Mouse (Mus musculus) frontal cortex, postnatal 25 days (tissue): ENCODE data around the gene Ccdc115.

Experiments used
- DNase-seq, 2 experiments: peaks; one replicate each; pipeline ENCODE4 v3.0.0; 2022; ENCODE audit warnings: low spot score in 2 of 2

The Ccdc115 gene

DNA sequence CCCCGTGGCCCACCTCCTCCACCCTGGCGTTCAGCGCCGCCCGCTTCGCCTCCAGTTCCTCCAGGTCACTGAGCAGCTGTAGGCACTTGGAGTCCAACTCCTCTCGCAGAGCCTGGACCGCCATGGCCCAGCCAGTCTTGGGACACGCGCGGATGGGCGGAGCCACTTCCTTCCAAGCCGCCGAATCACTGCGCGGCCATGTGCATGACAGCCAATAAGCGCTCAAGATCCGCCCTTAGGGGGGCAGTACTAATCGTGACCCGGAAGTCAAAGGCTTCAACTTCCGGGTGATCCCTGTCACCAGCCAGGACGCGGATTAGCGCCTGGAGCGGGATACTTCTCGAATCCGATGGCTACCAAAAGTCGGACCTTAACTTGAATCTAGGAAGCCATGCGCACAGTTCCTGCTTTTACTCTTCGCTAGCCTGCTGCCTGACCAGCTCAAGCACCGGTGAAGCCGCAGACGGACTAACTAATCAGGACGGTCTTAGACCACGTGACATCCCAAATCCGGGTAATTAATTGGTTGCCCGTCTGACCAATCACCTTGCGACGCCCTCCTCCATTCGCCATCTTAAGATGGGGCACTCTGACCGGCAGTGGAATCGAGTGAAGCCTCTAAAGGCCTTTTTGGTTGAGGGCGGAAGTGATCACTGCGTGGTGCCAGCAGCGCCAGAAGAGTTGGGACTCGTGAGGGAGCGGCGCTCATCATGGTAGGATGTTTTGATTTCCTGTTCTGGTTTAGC lies at the start of gene Ccdc115, which contains the start of gene Imp4:
Gene Ccdc115 (minus strand): TSS at position 458 of the 746 bp plus-strand sequence.
Gene Imp4 (plus strand): TSS at position 637 of the 746 bp plus-strand sequence.
- peak; percentile 86 to 91 for DNase-seq

DNA sequence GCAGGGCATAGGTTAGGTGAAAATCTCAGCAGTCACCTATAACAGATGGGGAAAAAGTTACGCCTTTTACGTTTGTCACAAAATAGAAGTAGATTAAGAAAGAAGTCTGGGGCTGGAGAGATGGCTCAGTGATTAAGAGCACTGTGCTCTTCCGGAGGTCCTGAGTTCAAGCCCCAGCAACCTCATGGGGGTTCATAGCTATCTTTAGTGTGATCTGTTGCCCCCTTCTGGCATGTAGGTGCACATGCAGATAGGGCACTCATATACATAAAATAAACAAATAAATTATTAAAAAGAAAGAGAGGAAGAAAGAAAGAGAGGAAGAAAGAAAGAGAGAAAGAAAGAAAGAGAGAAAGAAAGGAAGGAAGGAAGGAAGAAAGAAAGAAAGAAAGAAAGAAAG lies 47.9 kb upstream of the Ccdc115 start:
- DNase-seq, result no peak

DNA sequence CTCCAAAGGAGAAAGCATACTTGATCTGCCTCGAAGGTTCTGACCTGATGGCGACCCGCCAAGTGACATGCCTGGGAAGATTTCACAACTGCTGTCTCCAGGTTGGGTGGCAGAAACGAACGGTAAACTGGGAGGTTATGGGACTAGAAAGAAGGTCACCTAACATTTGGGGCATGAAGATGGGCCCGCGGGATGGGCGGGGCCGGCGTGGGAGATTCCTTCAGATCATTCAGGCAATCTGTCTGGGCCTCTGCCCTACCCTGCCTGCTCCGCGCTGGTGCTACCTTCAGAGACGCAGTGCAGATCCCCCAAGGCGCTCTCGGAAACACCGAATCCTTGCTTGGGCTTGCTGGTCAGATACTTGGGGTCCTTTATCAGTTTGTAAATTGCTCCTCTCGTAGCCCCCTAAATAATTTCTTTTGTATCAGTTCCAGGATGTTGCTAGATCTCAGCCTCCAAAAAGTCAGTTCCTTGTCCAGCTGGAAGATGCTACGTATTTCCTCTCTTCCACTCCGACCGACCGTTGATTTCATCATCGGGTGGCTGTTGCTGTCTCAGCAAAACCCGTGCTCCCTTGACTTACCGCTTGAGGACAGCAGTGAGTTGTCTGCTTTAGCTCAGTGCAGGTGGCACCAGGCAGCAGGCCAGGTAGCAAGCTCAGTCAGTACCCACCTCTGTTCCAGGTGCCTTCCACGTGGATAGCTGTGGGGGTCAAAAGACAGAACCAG lies 46.2 kb upstream of the Ccdc115 start:
- DNase-seq, result peak in 1 of 2 experiments; percentile 23

DNA sequence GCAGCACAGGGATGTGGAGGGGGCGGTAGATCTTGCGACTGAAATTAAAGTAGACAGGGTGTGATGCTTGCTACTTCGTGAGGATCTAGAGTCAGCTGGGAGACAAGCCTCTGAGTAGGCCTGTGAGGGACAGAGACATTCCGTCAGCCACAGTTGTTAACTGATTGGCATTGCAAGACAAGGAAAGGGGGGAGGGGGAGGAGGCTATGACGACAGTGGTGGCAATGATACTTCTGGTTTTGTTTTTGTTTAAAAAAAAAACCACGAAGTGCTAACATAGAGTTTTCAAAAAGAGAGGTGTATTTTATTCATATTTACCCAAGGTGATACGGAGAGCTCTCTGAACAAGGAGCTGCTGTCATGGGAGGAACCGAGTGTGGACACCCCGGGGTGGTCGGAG lies 45.0 kb upstream of the Ccdc115 start:
- no peak for DNase-seq

DNA sequence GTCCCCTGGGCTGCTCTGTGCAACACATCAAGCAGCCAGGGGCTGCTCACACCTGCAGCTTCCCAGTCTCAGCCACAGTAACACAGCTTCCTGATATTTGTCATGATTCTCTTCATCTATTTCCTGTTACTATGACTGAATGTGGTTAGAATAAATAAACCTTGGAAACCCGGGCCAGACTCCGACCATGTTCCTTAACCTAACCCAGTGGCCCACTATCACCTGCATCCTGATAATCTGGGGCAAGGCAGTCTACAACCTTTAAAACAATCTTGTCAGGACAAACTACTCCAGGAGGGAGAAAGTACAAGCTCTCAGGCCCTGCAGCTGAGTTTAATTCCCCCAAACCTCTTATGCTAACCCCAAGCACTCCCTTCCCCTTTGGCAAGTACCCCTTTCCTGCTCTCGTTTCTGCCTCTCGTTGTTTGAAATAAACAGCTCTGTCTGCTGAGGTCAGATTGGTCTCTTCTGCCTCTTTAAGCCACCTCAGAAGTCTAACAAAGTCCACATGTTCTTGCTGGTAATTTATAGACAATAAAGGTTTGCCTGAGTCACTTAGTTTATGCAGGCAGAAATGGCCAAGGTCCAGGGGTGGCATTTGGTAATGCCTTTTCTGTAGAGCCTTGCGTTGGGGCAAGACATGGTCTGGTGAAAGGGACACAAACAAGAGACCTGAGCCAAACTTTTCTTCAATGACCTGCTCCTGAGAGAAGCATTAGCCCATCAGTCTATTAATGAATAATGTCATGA lies 42.6 kb upstream of the Ccdc115 start:
- no peak for DNase-seq

DNA sequence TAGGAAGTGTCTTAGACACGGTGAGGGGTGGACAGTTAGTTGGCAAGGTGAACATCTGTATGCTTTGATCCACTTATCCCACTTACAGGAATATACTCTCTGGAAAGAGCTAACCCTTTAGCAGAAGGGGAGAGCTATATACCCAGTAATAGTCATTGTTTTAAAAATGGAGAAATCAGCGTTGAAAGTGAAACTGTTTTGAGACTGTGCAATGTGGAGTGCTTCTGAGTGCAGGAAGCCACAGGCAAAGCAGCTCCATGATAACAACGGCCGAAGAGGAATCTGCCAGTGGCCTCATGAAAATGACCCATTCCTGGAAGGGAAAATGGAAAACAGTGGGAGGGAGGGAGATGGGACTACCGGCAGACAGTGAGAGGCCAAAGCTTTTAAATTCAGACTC lies 41.3 kb upstream of the Ccdc115 start:
- no peak for DNase-seq

DNA sequence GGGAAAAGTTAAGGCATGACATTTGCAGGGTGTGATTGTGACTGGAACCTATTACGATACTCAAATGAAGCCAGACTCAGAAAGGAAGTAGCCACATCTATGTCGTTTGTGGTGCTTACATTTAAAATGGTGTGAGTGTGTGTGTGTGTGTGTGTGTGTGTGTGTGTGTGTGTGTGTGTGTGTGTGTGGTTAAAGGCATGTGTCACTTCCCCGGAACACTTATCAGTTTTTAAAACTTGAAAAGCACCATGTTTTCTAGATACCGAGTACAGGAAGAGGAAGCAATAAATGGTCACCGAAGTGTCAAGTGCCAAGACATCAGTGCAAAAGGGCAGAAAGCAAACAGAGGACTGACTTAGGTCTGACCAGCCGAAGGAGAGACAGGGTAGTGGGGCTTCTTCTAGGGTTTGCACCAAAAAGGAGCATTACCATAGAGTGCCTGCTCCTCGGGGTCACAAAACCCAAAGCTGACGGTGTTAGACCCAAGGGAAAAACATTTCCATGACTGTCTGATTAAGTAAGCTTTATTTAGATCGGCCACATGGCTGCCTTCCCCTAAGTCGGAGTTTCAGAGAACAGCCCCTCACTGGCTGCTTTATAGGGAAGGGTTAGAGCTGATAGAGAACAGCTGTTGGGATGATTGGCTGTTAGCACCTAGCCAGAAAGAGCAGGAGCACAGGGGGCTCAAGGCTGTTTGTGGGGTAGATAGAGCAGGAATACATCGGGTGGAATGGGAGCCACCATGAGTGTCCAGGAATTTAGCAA lies 39.6 kb upstream of the Ccdc115 start:
- no peak for DNase-seq

DNA sequence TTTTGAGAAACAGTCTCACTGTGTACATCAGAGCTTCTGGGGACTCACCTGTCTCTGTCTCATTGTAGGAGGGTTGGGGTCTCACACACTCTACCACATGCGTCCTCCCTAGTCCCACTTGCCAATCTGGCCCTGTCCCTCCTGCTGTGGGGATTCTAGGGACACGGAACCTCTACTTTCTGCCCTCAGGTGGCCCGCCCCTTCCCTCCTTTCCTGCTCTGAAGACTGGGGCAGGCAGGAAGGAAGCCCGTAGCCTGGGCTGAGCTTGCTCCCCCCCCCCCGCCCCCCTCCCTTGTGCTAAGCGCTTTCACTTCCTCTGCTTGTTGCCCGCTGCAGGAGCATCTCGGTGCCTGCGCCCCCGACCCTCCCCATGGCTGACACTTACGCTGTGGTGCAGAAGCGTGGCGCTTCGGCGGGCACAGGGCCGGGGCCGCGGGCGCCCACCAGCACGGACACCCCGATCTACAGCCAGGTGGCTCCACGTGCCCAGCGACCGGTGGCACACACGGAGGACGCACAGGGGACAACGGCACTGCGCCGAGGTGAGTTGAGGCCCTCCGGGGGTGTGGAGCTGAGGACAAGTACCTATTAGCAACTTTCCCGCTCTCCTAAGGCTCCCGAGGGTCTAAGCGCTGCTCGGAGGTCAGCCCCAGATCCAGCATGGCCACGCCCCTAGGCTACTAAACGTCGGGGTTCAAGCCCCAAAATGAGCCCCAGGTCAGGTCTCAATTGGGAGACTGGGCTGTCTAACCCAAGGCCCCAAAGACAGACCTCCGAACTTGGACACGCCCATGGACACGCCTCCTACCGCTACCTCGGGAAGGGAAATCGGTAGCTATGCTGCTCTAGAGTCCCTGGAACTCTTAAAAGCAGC lies 33.2 kb upstream of the Ccdc115 start:
- DNase-seq, result no peak

DNA sequence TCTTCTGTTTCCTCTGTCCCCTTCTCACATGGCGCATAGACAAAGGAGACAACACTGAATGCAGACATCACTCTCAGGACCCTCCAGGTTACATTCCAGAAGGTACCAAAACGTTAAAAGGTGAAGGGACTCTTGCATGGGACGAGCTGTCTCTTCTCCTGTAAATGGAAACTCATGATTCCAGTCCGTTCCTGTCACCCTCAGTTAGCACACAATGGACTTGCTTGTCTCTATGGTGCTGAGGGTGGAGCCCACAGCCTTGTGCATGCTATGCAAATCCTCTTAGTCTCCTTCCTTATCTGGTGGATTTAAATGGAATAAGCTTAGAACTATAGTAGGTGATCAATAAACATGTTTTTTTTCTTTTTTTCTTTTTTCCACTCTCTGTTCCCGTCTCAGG lies 30.3 kb upstream of the Ccdc115 start:
- no peak for DNase-seq

DNA sequence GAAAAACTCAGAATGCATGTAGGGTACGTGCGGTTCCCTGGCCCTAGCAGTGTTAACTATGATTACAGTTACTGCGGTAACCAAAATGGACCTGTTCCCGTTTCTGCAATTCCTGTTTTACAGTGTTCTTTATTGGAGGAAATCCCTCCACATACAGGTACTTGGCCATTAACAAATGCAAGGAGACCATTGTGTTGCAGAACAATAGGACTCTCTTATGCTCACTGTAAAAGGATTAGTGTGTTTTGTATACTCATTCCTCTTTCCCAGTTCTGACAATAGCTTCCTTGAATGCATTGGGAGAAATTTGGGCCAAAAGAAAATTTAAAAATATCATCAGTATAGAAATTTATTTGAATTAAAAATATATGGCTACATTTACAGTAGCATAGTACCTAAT lies 29.0 kb upstream of the Ccdc115 start:
- no peak for DNase-seq

DNA sequence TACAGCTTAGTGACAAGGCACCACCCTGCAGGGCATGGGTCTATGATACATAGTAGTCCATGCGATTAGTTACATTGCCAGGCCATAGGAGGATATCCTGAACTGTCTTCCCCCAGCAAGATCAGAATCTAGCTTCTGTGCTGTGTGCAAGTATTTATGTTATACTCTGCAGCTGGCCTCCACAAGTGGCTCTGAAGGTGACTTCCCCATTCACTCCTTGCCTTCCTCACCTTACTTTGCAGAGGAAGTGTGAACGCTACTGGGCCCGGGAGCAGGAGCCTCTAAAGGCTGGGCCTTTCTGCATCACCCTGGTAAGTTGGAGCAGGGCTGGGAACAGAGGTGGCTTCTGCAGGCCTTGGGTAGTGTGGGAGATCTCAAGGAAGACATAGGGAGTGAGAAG lies 28.6 kb upstream of the Ccdc115 start:
- DNase-seq, result no peak

DNA sequence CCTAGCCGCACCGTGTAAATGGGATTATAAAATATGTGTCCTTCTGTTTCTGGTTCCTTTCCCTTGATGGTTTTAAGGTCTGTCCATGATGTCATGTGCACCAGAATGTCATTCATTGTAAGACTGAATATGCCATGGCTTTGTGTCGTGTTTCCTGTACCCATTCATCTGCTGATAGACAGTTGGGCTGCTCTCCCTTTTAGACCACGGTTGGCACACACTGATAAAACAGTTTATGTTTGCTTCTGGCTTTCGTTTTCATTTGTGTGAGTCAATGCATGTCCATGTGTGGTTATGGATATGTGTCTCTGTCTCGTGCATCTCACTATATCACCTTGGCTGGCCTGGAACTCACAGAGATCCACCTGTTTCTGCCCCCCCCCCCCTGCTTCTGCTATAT lies 26.0 kb upstream of the Ccdc115 start:
- no peak for DNase-seq

DNA sequence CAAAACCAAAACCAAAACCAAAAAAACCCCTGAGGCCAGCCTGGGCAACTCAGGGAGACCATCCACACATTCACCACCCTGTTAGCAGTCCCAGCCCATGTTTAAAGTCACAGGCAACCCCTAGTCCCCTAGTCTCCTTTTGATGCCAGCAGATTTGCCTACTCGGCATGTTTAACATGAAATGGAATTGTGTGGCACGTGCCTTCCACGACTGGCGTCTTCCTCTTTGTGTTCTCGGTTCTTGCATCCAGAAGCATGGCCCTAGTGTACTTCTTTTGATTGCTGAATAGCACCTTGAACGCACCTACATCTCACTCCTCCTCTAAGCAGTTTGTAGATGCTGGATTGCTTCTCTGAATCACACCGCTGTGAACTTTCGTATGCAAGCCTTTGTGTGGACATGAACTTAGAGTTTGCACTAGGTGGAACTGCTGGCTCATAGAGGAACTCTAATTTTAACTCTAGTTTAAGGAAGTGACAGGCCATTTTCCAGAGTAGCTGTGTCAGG lies 24.9 kb upstream of the Ccdc115 start:
- DNase-seq, result no peak

DNA sequence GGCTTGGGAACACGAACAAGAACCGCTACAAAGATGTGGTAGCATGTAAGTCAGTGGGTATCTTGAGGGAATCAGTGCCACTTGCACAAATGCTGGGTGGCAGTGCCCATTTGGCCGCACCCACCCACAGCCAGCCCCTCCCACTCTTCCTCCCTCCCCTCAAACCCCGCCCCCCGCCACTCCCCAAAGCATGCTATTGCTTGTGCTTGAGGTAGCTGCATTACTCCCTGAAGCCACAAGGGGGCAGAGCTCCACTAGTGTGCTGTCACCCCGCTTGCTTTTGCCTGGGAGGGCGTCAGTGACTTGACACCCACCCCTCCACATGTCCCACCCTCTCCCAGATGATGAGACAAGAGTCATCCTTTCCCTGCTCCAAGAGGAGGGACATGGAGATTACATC lies 23.3 kb upstream of the Ccdc115 start:
- DNase-seq, result no peak

DNA sequence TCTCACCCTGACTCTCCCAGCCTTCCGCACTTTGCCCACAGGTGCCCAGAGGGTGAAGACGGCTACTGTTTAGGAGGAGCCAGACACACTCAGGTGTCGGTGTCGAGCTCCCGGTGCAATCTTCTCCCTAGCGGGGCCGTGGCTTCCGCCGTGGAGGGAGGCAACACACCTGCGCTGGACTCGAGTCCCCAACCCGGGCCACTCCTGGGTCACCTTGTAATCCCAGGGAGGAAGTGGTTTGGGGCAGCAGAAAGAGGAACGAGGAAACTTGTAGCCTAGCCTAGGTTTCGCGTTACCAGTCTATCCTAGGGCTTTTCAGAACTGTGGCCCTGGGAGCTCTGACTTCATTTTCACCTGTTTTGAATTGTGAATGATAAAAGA lies 20.6 kb upstream of the Ccdc115 start:
- no peak for DNase-seq

DNA sequence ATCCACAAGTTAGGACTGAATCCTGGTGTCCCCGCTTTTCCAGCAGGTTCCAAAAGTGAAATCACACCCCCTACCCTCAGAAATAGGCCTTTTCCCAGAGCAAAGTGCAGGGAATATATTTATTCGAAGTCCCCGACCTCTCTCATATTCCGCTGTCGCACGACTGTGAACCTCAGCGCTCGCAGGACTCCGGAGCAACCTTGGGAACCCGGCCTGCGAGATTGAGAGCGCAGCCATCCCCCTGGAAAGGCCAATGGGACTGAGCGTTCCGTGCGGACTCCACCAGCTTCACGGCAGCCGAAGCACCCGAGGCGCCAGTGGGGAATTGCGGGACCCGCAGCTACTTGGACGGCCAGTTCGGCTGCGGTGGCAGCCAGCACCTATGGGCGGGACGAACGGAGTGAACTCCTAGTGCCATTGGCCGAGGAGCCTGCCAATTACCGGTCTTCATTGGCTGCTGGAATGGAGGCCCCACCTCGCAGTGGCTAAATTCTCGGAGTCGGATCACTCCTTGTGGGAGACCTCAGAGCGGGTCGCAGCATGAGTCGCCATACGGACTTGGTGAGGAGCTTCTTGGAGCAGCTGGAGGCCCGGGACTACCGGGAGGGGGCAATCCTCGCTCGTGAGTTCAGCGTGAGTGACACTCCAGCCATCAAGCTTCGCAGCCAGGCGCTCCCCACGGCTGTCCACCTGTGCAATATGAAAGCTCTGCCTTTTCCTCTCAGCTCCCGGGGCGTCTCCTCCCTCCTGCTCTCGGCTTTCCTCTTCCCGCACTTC lies 20.0 kb upstream of the Ccdc115 start, which contains the start of gene Ptpn18:
Gene Ptpn18 (plus strand): TSS at position 479 of the 777 bp plus-strand sequence.
- peak; percentile 88 to 90 for DNase-seq

DNA sequence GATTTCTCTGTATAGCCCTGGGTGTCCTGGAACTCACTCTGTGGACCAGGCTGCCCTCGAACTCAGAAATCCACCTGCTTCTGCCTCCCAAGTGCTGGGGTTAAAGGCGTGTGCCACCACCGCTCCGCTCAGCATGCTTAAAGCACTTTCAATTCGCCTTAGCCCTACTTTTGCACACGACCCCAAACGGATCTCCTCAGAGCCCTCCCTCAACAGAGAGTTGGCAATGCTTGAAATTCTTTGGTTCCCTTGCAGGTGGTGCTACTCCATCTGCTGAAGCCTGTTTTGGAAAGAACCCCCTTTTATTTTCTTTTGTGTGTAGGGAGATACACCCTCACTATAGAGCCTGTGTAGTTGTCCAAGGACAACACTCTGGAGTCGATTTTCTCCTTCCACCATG lies 19.0 kb upstream of the Ccdc115 start:
- no peak for DNase-seq

DNA sequence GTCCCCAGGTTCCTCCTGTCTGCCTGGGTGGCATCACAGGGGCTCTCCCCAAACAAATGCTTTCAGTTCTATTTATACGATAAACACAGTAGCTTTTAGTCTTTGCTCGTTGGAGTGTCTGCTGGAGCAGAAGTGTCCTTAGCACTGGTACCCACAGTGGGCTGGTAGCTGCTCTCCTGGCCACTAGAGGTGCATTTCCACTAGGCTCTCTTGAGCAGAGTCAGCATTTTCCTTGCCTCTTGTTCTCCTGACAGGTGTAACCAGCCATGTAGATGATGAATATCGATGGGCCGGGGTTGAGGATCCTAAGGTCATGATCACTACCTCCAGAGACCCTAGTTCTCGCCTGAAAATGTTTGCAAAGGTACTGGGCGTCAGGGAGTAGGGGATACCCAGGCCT lies 3.7 kb upstream of the Ccdc115 start:
- no peak for DNase-seq

DNA sequence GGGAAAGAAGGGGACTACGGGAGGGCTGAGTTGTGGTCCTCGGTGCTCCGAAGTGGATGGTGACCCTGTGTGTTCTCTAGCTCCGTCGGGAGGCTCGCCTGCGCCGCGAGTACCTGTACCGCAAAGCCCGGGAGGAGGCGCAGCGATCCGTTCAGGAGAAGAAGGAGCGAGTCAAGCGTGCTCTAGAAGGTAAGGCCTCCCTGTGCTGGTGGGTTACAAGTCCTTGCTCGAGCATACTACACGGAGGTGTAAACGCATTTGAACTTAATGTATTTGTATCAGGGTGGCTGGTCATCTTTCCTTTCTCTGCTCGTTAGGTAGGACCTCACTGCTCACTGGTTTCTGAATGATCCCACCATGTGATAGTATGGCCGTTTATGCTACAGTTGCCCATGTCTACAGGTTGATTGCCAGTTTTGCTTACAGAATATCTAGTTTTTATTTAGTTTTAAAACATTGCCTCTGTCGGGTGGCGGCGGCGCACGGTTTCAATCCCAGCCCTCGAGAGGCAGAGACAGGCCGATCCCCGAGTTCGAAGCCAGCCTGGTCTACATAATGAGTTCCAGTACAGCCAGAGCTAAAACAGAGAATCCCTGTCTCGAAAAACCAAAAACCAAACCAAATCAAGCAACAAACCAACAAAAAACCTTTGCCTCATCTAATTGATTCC lies 624 bp upstream of the Ccdc115 start:
- no peak for DNase-seq
